Mouse (Mus musculus) kidney, postnatal 0 days (tissue): Measurements from ENCODE around the gene Ier5. TPM values are rescaled to one million over a fixed set of nuclear protein-coding genes. Genes with fewer than 3 reads are reported as not detected.

Experiments used
- ATAC-seq: fragments of 200-750 bp; cut with Nextera tagmentation; replicated peaks from 2 replicates; pipeline ENCODE4 v1.8.0; 2017; ENCODE audit warnings: low read depth, moderate number of reproducible peaks, moderate TSS enrichment, moderate library complexity; ENCODE audit not compliant: low FRiP score
- DNase-seq: peaks from one replicate; pipeline ENCODE4 v3.0.0-alpha.2; 2016; ENCODE audit warnings: low spot score
- H3K27ac ChIP-seq: fragments of 300-500 bp; sonication (generic); 2 replicates; pipeline ENCODE4 v1.5.1; 2014; ENCODE audit warnings: mild to moderate bottlenecking
- H3K27me3 ChIP-seq: fragments of 300-500 bp; sonication (generic); 2 replicates; pipeline ENCODE4 v1.6.1; 2014; ENCODE audit warnings: low read length, mixed read lengths; ENCODE audit not compliant: insufficient read depth
- H3K36me3 ChIP-seq: fragments of 300-500 bp; sonication (generic); 2 replicates; pipeline ENCODE4 v1.6.1; 2014; ENCODE audit warnings: low read length, mixed read lengths; ENCODE audit not compliant: insufficient read depth
- H3K4me1 ChIP-seq: fragments of 300-500 bp; sonication (generic); replicated peaks from 2 replicates; pipeline ENCODE4 v1.6.1; 2014; ENCODE audit warnings: antibody characterized with exemption, low read length, mixed read lengths; ENCODE audit not compliant: insufficient read depth
- H3K4me2 ChIP-seq: fragments of 300-500 bp; sonication (generic); 2 replicates; pipeline ENCODE4 v1.6.1; 2014; ENCODE audit warnings: mild to moderate bottlenecking, low read length, moderate library complexity, mixed read lengths
- H3K4me3 ChIP-seq: fragments of 300-500 bp; sonication (generic); replicated peaks from 2 replicates; pipeline ENCODE4 v1.5.1; 2014; ENCODE audit warnings: low read depth, low read length
- H3K9ac ChIP-seq: fragments of 300-500 bp; sonication (generic); 2 replicates; pipeline ENCODE4 v1.6.1; 2014; ENCODE audit warnings: low read depth, low read length
- H3K9me3 ChIP-seq: fragments of 300-500 bp; sonication (generic); replicated peaks from 2 replicates; pipeline ENCODE4 v1.6.1; 2016; ENCODE audit warnings: low read length, inconsistent platforms, mixed read lengths
- CTCF ChIP-seq: IDR thresholded peaks from 2 replicates; pipeline ENCODE4 v1.5.1; 2016; ENCODE audit warnings: antibody characterized with exemption, low read depth, mild to moderate bottlenecking, moderate library complexity
- WGBS: fragments of 180-500 bp; shearing (Covaris S2); extraction: QIAGEN DNeasy Blood & Tissue Kit; methylation state at CpG from one replicate; pipeline ENCODE4 v1.1.7; 2014; 5-methylcytosine and 5-hydroxymethylcytosine counted together
- polyA plus RNA-seq: library from polyadenylated mRNA; unstranded; fragments of >200 nt; fragmentation: Nextera tagmentation; extraction: Ambion mirVana; gene quantifications from 2 replicates; pipeline ENCODE4 v1.2.1, GENCODE M21; 2015

Ier5 gene
- polyA plus RNA-seq, 1 experiment from 2014 or later: 11.4 TPM

GRCm38 (mm10) chr1:155097354-155097753 is 2.1 kb downstream of the Ier5 start:
- WGBS: 31% methylated on average over 6 of the region's 6 CpGs
- peak overlapping the region; percentile 98; the same call in 1 of the 2 replicates for H3K9ac ChIP-seq
- H3K4me3 ChIP-seq: peak overlapping the region; percentile 96
- ATAC-seq: no peak
- no peak overlapping the region for H3K27ac ChIP-seq
- peak overlapping the region; percentile 74 for H3K4me2 ChIP-seq
- TF ChIP-seq CTCF: no peak
- H3K9me3 ChIP-seq: no peaks in the 10 kb centered on the region
- no peak for DNase-seq
- H3K4me1 ChIP-seq: peaks cover 15% of the 10 kb centered on the region
- H3K36me3 ChIP-seq: no peaks in the 10 kb centered on the region
- no peaks in the 10 kb centered on the region for H3K27me3 ChIP-seq

GRCm38 (mm10) chr1:155096620-155097261 is 2.7 kb downstream of the Ier5 start:
- no peaks in the 10 kb centered on the region for H3K27me3 ChIP-seq
- H3K9ac ChIP-seq: no peak overlapping the region
- H3K9me3 ChIP-seq: no peaks in the 10 kb centered on the region
- H3K4me1 ChIP-seq: peaks cover 21% of the 10 kb centered on the region
- H3K36me3 ChIP-seq: no peaks in the 10 kb centered on the region
- WGBS: 76% methylated on average over 4 of the region's 4 CpGs
- no peak overlapping the region for H3K27ac ChIP-seq
- H3K4me3 ChIP-seq: peak overlapping the region; percentile 96
- no peak for DNase-seq
- TF ChIP-seq CTCF: no peak
- H3K4me2 ChIP-seq: peak overlapping the region; percentile 74
- ATAC-seq: no peak

GRCm38 (mm10) chr1:155093971-155094707 is 5.3 kb downstream of the Ier5 start:
- no peaks in the 10 kb centered on the region for H3K27me3 ChIP-seq
- no peak overlapping the region for H3K4me2 ChIP-seq
- ATAC-seq (no peak), DNase-seq (no peak)
- no peak overlapping the region for H3K9ac ChIP-seq
- WGBS: 55% methylated on average over 9 of the region's 9 CpGs
- no peak for TF ChIP-seq CTCF
- H3K4me1 ChIP-seq: peaks cover 31% of the 10 kb centered on the region
- no peaks in the 10 kb centered on the region for H3K9me3 ChIP-seq
- no peaks in the 10 kb centered on the region for H3K36me3 ChIP-seq
- H3K4me3 ChIP-seq: no peak overlapping the region
- H3K27ac ChIP-seq: peak overlapping the region; percentile 70; the same call in 1 of the 2 replicates

- Histone ChIP-seq H3K36me3 (no peaks in the 10 kb centered on the region), H3K4me1 (peaks cover 33% of the 10 kb centered on the region), H3K9ac (no peak overlapping the region), H3K27ac (peak overlapping the region; percentile 70), H3K4me3 (no peak overlapping the region), H3K27me3 (no peaks in the 10 kb centered on the region), H3K4me2 (no peak overlapping the region), H3K9me3 (no peaks in the 10 kb centered on the region)
- DNase-seq (peak; percentile 95), ATAC-seq (peak; percentile 51)
- no peak for TF ChIP-seq CTCF
- WGBS: 42% methylated on average over 4 of the region's 4 CpGs
Observed at GRCm38 (mm10) chr1:155093145-155093791, 6.2 kb downstream of the Ier5 start.

GRCm38 (mm10) chr1:155091842-155092800 is 7.3 kb downstream of the Ier5 start:
- Histone ChIP-seq H3K4me3 (no peak overlapping the region), H3K9me3 (no peaks in the 10 kb centered on the region), H3K4me1 (peaks cover 33% of the 10 kb centered on the region), H3K27ac (peak overlapping the region; percentile 70), H3K36me3 (no peaks in the 10 kb centered on the region), H3K27me3 (no peaks in the 10 kb centered on the region), H3K9ac (no peak overlapping the region), H3K4me2 (no peak overlapping the region)
- ATAC-seq (peak; percentile 62; the same call in 1 of the 2 replicates), DNase-seq (peak; percentile 79)
- WGBS: 24% methylated on average over 14 of the region's 14 CpGs
- TF ChIP-seq CTCF: no peak
